Mouse (Mus musculus) midbrain, embryonic 12.5 days (tissue): ENCODE data around the gene Ptprg. TPM values are rescaled to one million over a fixed set of nuclear protein-coding genes. Genes with fewer than 3 reads are reported as not detected.

Experiments
- ATAC-seq: fragments of 200-750 bp; cut with Nextera tagmentation; 2 replicates; pipeline ENCODE4 v1.8.0; 2017; ENCODE audit warnings: low read depth, moderate TSS enrichment, moderate library complexity; ENCODE audit not compliant: low FRiP score
- H3K27ac ChIP-seq: fragments of 300-500 bp; sonication (generic); replicated peaks from 2 replicates; pipeline ENCODE4 v1.5.1; 2016; ENCODE audit warnings: mild to moderate bottlenecking
- H3K27me3 ChIP-seq: fragments of 300-500 bp; sonication (generic); 2 replicates; pipeline ENCODE4 v1.6.1; 2016; ENCODE audit warnings: mild to moderate bottlenecking
- H3K36me3 ChIP-seq: fragments of 300-500 bp; sonication (generic); 2 replicates; pipeline ENCODE4 v1.6.1; 2016
- H3K4me1 ChIP-seq: fragments of 300-500 bp; sonication (generic); 2 replicates; pipeline ENCODE4 v1.6.1; 2016
- H3K4me2 ChIP-seq: fragments of 300-500 bp; sonication (generic); replicated peaks from 2 replicates; pipeline ENCODE4 v1.6.1; 2016; ENCODE audit warnings: mild to moderate bottlenecking, moderate library complexity
- H3K4me3 ChIP-seq: fragments of 300-500 bp; sonication (generic); 2 replicates; pipeline ENCODE4 v1.5.1; 2016; ENCODE audit warnings: mild to moderate bottlenecking
- H3K9ac ChIP-seq: fragments of 300-500 bp; sonication (generic); replicated peaks from 2 replicates; pipeline ENCODE4 v1.6.1; 2016; ENCODE audit warnings: mild to moderate bottlenecking, moderate library complexity
- H3K9me3 ChIP-seq: fragments of 300-500 bp; sonication (generic); 2 replicates; pipeline ENCODE4 v1.6.1; 2016; ENCODE audit warnings: mild to moderate bottlenecking
- WGBS: fragments of 180-500 bp; shearing (Covaris S2); methylation state at CpG from one replicate; pipeline ENCODE4 v1.1.7; 2016; 5-methylcytosine and 5-hydroxymethylcytosine counted together
- polyA plus RNA-seq: library from polyadenylated mRNA; unstranded; fragments of >200 nt; fragmentation: Nextera tagmentation; extraction: Ambion mirVana; gene quantifications from 2 replicates; pipeline ENCODE4 v1.2.1, GENCODE M21; 2016

Gene Ptprg
- polyA plus RNA-seq, 1 experiment from 2014 or later: 47.4 TPM

DNA sequence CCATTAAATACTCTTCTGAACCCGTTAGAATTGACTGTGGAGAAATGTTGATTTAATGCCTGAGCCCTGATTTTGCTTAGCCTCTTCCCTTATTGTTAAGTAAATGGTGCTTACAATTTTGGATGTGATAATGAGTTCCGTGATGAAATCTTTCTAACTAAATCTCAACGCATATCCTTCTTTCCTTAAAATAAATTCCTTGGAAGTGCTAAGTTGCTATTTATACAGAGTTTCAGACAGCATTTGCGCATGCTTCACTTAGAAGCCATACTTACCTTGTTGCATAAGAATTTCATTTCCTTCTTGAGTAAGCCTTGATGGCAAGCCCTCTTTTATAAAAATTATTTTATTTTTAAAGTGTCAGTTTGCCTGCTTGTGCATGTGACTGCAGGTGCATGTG lies 70.2 kb downstream of the Ptprg start:
- no peak overlapping the region for H3K4me2 ChIP-seq
- WGBS: 81% methylated on average over 4 of the region's 4 CpGs
- H3K4me3 ChIP-seq: no peak overlapping the region
- H3K4me1 ChIP-seq: peaks cover 16% of the 10 kb centered on the region
- no peaks in the 10 kb centered on the region for H3K27me3 ChIP-seq
- no peak overlapping the region for H3K27ac ChIP-seq
- ATAC-seq: no peak
- no peak overlapping the region for H3K9ac ChIP-seq
- H3K9me3 ChIP-seq: no peaks in the 10 kb centered on the region
- H3K36me3 ChIP-seq: no peaks in the 10 kb centered on the region

DNA sequence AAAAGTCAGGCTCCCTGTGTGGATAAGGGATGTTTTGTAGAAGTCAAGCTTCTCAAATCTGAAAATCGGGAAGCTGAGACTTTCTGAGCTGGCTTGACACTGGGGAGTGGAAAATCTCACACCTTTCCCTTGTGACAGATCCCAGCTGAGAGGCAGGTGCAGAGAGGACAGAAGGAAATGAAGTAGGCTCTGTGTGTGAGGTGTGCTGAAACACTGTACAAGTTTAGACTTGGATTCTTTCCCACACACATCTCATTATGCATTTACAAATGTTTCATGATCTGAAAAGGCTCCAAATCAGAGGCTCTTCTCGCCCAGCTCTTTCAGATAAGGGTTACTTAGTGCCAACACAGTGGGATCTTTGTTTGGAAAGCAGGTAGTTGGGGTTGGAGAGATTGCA lies 77.4 kb downstream of the Ptprg start:
- Histone ChIP-seq H3K4me3 (no peak overlapping the region), H3K4me2 (no peak overlapping the region), H3K9me3 (no peaks in the 10 kb centered on the region), H3K27me3 (no peaks in the 10 kb centered on the region), H3K36me3 (no peaks in the 10 kb centered on the region), H3K27ac (no peak overlapping the region), H3K4me1 (0 out of 2 replicates have a peak, but pooled peaks cover 8% of the 10 kb centered on the region), H3K9ac (no peak overlapping the region)
- WGBS: 77% methylated on average over 2 of the region's 2 CpGs
- no peak for ATAC-seq

- Histone ChIP-seq H3K36me3 (no peaks in the 10 kb centered on the region), H3K9ac (no peak overlapping the region), H3K27me3 (no peaks in the 10 kb centered on the region), H3K4me2 (no peak overlapping the region), H3K9me3 (no peaks in the 10 kb centered on the region), H3K27ac (no peak overlapping the region), H3K4me1 (0 out of 2 replicates have a peak, but pooled peaks cover 8% of the 10 kb centered on the region), H3K4me3 (no peak overlapping the region)
- no peak for ATAC-seq
- 94% methylated on average over 4 of the region's 4 CpGs for WGBS
Measured at GRCm38 (mm10) chr14:11631505-11631904, 78.2 kb downstream of the Ptprg start.

DNA sequence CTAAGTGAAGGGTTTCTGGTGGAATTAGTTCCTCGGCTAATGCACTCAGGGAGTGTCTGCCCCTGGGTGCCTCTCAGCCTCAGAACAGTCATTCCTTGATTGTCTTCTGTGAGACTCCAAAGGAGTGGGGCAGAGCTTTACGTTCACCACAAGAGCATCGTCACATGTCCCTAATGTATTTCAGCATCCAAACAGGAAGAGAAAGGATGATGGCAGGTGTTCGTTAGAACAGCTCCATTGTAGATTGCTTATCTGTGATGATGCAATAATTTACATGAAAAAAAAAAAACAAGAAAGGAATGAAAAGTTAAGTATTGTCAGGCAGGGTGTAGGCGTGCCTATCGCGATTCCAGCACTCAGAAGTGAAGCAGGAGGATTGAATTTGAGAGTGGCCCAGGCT lies 84.3 kb downstream of the Ptprg start:
- Histone ChIP-seq H3K27me3 (no peaks in the 10 kb centered on the region), H3K4me2 (no peak overlapping the region), H3K9me3 (no peaks in the 10 kb centered on the region), H3K9ac (no peak overlapping the region), H3K4me1 (no peaks in the 10 kb centered on the region; the same call in 1 of the 2 replicates), H3K27ac (no peak overlapping the region), H3K36me3 (no peaks in the 10 kb centered on the region), H3K4me3 (no peak overlapping the region)
- 91% methylated on average over 7 of the region's 7 CpGs for WGBS
- no peak for ATAC-seq

GRCm38 (mm10) chr14:11639366-11639765 lies 86.0 kb downstream of the Ptprg start:
- Histone ChIP-seq H3K36me3 (no peaks in the 10 kb centered on the region), H3K4me2 (no peak overlapping the region), H3K4me1 (no peaks in the 10 kb centered on the region; the same call in 1 of the 2 replicates), H3K4me3 (no peak overlapping the region), H3K27ac (no peak overlapping the region), H3K27me3 (no peaks in the 10 kb centered on the region), H3K9ac (no peak overlapping the region), H3K9me3 (no peaks in the 10 kb centered on the region)
- ATAC-seq: no peak
- 95% methylated on average over 5 of the region's 5 CpGs for WGBS

DNA sequence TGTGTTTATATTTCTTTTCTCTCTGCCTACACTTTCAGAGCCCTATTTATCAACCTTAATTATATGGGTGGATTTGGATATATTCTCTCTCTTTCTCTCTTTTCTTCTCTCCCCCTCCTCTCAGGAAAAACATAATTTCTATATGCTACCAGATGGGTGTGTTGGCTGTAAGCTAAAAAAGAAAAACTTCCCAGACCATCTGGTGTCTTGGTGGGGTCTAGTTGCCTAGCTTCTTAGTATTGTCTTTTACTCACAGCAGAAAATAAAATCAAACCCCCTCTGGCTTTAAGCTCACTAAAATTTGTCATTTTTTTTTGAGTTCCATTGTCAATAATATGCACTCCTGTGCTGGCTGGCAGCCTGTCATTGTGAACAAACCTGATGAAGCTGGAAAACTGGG lies 87.0 kb downstream of the Ptprg start:
- ATAC-seq: no peak
- H3K27me3 ChIP-seq: no peaks in the 10 kb centered on the region

DNA sequence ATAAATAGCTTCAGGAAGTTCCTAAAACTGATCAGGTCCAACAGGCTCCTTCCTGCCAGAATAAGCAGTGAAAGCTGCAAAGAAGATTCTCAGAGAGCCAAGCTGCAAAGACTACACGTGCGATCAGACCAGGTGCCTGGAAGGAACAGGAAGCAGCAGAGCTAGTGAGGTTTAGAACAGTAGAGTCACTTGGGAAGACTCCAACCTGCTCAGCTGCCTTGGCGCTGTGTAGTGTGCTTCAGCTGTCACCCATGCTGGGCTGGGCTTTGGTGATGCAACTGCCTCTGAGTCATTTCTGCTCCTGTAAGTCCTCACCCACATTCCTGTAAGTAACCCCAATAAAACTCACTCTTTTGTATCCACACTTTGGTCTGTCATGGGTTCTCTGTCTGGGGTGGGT lies 87.7 kb downstream of the Ptprg start:
- Histone ChIP-seq H3K9ac (no peak overlapping the region), H3K4me1 (no peaks in the 10 kb centered on the region; the same call in 1 of the 2 replicates), H3K4me2 (no peak overlapping the region), H3K36me3 (no peaks in the 10 kb centered on the region), H3K9me3 (no peaks in the 10 kb centered on the region), H3K27me3 (no peaks in the 10 kb centered on the region), H3K27ac (no peak overlapping the region), H3K4me3 (no peak overlapping the region)
- WGBS: 86% methylated on average over 3 of the region's 3 CpGs
- no peak for ATAC-seq

More for the DNA sequence above, 87.0 kb downstream of the Ptprg start:
- Histone ChIP-seq H3K4me3 (no peak overlapping the region), H3K36me3 (no peaks in the 10 kb centered on the region), H3K9me3 (no peaks in the 10 kb centered on the region), H3K9ac (no peak overlapping the region), H3K4me1 (no peaks in the 10 kb centered on the region; the same call in 1 of the 2 replicates), H3K4me2 (no peak overlapping the region), H3K27ac (no peak overlapping the region)

DNA sequence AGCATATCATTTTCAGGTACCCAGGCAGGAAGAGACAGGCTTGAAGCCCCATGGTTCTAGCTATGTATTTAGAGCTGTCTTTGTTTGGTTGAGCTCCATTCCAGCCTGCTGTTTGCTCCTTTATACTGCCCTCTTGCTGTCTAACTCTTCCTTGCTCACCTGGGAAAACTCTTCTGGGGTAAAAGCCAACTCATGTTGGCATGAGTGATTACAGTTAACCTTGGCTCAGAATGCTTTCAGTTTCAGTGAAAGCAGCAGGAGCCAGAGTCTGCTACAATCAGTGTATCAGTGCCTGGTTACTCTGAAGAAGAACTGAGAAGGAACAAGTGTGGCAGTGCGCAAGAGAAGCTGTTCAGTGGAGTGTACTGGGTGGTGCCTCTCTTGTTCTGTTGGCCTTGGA lies 89.6 kb downstream of the Ptprg start:
- Histone ChIP-seq H3K36me3 (no peaks in the 10 kb centered on the region), H3K27me3 (no peaks in the 10 kb centered on the region), H3K9me3 (no peaks in the 10 kb centered on the region), H3K4me1 (no peaks in the 10 kb centered on the region; the same call in 1 of the 2 replicates), H3K27ac (no peak overlapping the region), H3K9ac (no peak overlapping the region), H3K4me2 (no peak overlapping the region), H3K4me3 (no peak overlapping the region)
- WGBS: 90% methylated on average over 1 of the region's 1 CpGs
- ATAC-seq: no peak

DNA sequence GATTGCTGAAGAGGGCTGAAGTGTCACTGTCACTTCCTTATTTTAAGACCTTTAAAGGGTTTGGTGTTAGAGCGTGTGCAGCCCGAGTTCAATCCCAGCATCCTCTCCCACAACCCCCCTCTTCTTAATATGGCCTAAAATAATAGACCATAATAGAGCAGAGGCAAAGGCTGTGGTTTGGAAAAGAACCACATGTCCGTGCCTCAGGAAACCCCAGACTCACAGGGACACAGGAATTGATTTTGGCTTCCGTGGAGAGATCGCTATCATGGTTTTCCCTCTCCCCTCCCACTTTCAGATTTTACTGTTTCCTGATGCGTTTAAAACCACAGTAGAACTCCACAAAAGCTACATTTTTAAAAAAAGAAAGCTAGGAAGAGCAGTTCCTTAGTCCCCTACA lies 104.0 kb downstream of the Ptprg start:
- WGBS: 93% methylated on average over 6 of the region's 6 CpGs
- Histone ChIP-seq H3K4me1 (no peaks in the 10 kb centered on the region), H3K9ac (no peak overlapping the region), H3K4me3 (no peak overlapping the region), H3K9me3 (no peaks in the 10 kb centered on the region), H3K27me3 (peaks cover 5% of the 10 kb centered on the region; the same call in 1 of the 2 replicates), H3K36me3 (no peaks in the 10 kb centered on the region), H3K4me2 (no peak overlapping the region), H3K27ac (no peak overlapping the region)
- ATAC-seq: no peak

- Histone ChIP-seq H3K4me1 (peaks cover 24% of the 10 kb centered on the region), H3K27ac (no peak overlapping the region), H3K36me3 (no peaks in the 10 kb centered on the region), H3K4me3 (no peak overlapping the region), H3K27me3 (peaks cover 31% of the 10 kb centered on the region), H3K9ac (no peak overlapping the region), H3K9me3 (no peaks in the 10 kb centered on the region), H3K4me2 (peak overlapping the region; percentile 13)
- 5% methylated on average over 11 of the region's 11 CpGs for WGBS
- ATAC-seq: no peak
Measured at GRCm38 (mm10) chr14:11663661-11664215, 110.4 kb downstream of the Ptprg start.

GRCm38 (mm10) chr14:11664302-11664701 lies 111.0 kb downstream of the Ptprg start:
- Histone ChIP-seq H3K4me2 (peak overlapping the region; percentile 13), H3K4me1 (peaks cover 24% of the 10 kb centered on the region), H3K27ac (no peak overlapping the region), H3K9me3 (no peaks in the 10 kb centered on the region), H3K36me3 (no peaks in the 10 kb centered on the region), H3K27me3 (peaks cover 37% of the 10 kb centered on the region), H3K9ac (no peak overlapping the region), H3K4me3 (no peak overlapping the region)
- no peak for ATAC-seq
- 14% methylated on average over 9 of the region's 9 CpGs for WGBS

- Histone ChIP-seq H3K4me2 (no peak overlapping the region), H3K27me3 (peaks cover 42% of the 10 kb centered on the region), H3K9me3 (no peaks in the 10 kb centered on the region), H3K27ac (no peak overlapping the region), H3K36me3 (no peaks in the 10 kb centered on the region), H3K4me3 (no peak overlapping the region), H3K9ac (no peak overlapping the region), H3K4me1 (peaks cover 24% of the 10 kb centered on the region)
- WGBS: 67% methylated on average over 7 of the region's 7 CpGs
- ATAC-seq: no peak
Measured at GRCm38 (mm10) chr14:11665046-11665445, 111.7 kb downstream of the Ptprg start.

- WGBS: 4% methylated on average over 3 of the region's 3 CpGs
- Histone ChIP-seq H3K4me3 (no peak overlapping the region), H3K27me3 (peaks cover 39% of the 10 kb centered on the region), H3K9ac (no peak overlapping the region), H3K36me3 (no peaks in the 10 kb centered on the region), H3K27ac (no peak overlapping the region), H3K4me2 (no peak overlapping the region), H3K9me3 (no peaks in the 10 kb centered on the region), H3K4me1 (peaks cover 38% of the 10 kb centered on the region)
- peak; percentile 68 for ATAC-seq
Measured at GRCm38 (mm10) chr14:11667762-11668161, 114.4 kb downstream of the Ptprg start.
